Mouse (Mus musculus) brain, embryonic 14.5 days (tissue): ENCODE results near the gene Fam13c. TPM values are rescaled to one million over a fixed set of nuclear protein-coding genes. Genes with fewer than 3 reads are reported as not detected.

Experiments used
- DNase-seq: peaks from one replicate; pipeline ENCODE4 v3.0.0-alpha.2; 2011; ENCODE audit warnings: low read depth
- CTCF ChIP-seq: fragments of 200-500 bp; IDR thresholded peaks from 2 replicates; pipeline ENCODE4 v1.5.1; 2012; ENCODE audit warnings: inconsistent platforms, mild to moderate bottlenecking, moderate library complexity, borderline replicate concordance; ENCODE audit not compliant: insufficient read depth, insufficient read length; ENCODE audit errors: extremely low read depth
- POLR2A ChIP-seq: fragments of 200-500 bp; IDR thresholded peaks from 2 replicates; pipeline ENCODE4 v1.6.1; 2012; ENCODE audit warnings: mild to moderate bottlenecking, inconsistent platforms, borderline replicate concordance; ENCODE audit not compliant: poor library complexity, insufficient read depth, insufficient read length, severe bottlenecking; ENCODE audit errors: extremely low read depth
- polyA plus RNA-seq: library from polyadenylated mRNA; depleted of rRNA; stranded (reverse); fragments of >200 nt; gene quantifications from 2 replicates; pipeline ENCODE4 v1.2.3, GENCODE M21; 2012; rRNA removed

Gene Fam13c
- polyA plus RNA-seq: 10.0 and 18.7 TPM in 2 replicates

GRCm38 (mm10) chr10:70439676-70440521 is at the start of gene Fam13c:
Gene Fam13c (plus strand): TSS chr10:70440481.
- no peak for TF ChIP-seq CTCF
- TF ChIP-seq POLR2A: no peak

GRCm38 (mm10) chr10:70395900-70396299 is 44.4 kb upstream of the Fam13c start:
- DNase-seq: peak; percentile 24
- TF ChIP-seq CTCF: no peak
- TF ChIP-seq POLR2A: no peak

More at GRCm38 (mm10) chr10:70439676-70440521, at the start of gene Fam13c:
- DNase-seq: peak; percentile 82

- DNase-seq: peak; percentile 43
- no peak for TF ChIP-seq POLR2A
Observed at GRCm38 (mm10) chr10:70398224-70398623, 42.1 kb upstream of the Fam13c start.

- DNase-seq: no peak
- TF ChIP-seq POLR2A (no peak), CTCF (no peak)
Observed at GRCm38 (mm10) chr10:70402006-70402405, 38.3 kb upstream of the Fam13c start.

GRCm38 (mm10) chr10:70402711-70403110 is 37.6 kb upstream of the Fam13c start:
- DNase-seq: no peak
- TF ChIP-seq CTCF (no peak), POLR2A (no peak)

- DNase-seq: no peak
- no peak for TF ChIP-seq POLR2A
- TF ChIP-seq CTCF: no peak
Observed at GRCm38 (mm10) chr10:70417811-70418486, 22.3 kb upstream of the Fam13c start.

- DNase-seq: peak; percentile 86
- TF ChIP-seq POLR2A: no peak
- TF ChIP-seq CTCF: no peak
Observed at GRCm38 (mm10) chr10:70419282-70420264, 20.7 kb upstream of the Fam13c start.

- DNase-seq: peak; percentile 10
- TF ChIP-seq POLR2A (no peak), CTCF (no peak)
Observed at GRCm38 (mm10) chr10:70426373-70426772, 13.9 kb upstream of the Fam13c start.

- TF ChIP-seq CTCF (no peak), POLR2A (no peak)
- DNase-seq: peak; percentile 57
Observed at GRCm38 (mm10) chr10:70428121-70428662, 12.1 kb upstream of the Fam13c start.

- no peak for DNase-seq
Observed at GRCm38 (mm10) chr10:70429341-70429740, 10.9 kb upstream of the Fam13c start.

More at GRCm38 (mm10) chr10:70429341-70429740, 10.9 kb upstream of the Fam13c start:
- TF ChIP-seq CTCF (no peak), POLR2A (no peak)
